Mouse (Mus musculus) fibroblast of lung, adult 2 months (primary cell): Measurements from ENCODE around the gene Hnrnpul1.
"Not testable (repeated sequence)": the region's sequence is repeated elsewhere in the genome, so short reads cannot be mapped to it uniquely, and the experiment has no call there.

ENCODE experiments used
- DNase-seq: peaks from one replicate; pipeline ENCODE4 v3.0.0-alpha.2; 2011; ENCODE audit warnings: low read depth

The Hnrnpul1 gene

GRCm38 (mm10) chr7:25780753-25781152 is 26.2 kb upstream of the Hnrnpul1 start:
- no peak for DNase-seq

- no peak for DNase-seq
These were observed 25.5 kb upstream of the Hnrnpul1 start for GRCm38 (mm10) chr7:25780021-25780420.

DNA sequence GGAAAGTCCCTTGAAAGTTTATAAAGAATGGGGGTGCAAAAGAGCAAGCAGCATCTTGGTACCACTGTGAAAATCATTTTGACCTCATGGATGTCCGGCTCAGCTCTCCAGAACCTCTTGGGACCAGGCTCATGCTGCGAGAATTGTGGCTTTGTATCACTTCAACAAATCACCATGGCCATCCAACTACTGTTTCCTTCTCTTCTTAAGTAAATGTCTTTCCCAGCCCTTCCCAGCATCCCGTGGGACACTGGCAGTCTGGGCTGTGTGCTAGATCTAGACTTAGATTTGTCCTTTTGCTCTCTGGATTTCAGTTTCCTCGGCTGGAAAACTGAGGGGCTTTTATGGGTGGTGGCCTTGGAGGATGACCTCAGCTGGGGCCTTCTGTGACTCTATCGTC is 13.7 kb upstream of the Hnrnpul1 start:
- no peak for DNase-seq

DNA sequence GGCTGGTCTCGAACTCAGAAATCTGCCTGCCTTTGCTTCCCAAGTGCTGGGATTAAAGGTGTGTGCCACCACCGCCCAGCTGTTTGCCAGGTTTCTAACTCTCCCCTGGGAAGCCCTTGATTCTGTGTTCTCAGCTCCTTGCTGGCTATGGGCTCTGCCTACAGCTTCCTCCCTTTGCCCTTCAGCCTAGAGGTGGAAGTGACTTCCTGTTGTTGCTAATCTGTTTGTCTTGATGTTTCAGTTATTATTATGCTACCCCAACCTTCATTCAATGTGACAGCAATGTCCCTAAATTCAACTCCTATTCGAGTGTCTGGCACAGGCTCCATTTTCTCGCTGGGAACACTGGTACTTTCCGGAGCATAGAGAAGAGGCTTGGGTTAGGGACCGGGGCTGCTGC is 11.6 kb upstream of the Hnrnpul1 start:
- no peak for DNase-seq

DNA sequence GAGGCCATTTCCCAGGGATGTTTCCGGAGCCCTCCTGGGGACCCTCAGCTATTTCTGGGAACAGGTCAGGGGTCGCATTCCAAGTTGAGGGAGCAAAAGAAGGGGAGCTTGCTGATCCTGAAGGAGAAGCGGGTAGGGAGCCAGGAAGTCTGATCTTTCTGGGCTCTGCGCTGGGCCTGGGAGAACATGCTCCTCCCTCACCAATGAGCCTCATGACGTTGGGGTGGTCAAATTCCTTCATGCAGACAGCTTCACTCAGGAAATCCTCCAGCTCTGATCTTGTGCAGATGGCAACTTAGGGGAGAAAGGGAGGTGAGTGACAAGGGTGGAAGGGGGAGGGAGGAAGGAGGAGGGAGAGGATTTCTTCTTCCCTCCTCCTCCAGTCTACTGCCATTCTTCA is 9.7 kb upstream of the Hnrnpul1 start:
- no peak for DNase-seq

DNA sequence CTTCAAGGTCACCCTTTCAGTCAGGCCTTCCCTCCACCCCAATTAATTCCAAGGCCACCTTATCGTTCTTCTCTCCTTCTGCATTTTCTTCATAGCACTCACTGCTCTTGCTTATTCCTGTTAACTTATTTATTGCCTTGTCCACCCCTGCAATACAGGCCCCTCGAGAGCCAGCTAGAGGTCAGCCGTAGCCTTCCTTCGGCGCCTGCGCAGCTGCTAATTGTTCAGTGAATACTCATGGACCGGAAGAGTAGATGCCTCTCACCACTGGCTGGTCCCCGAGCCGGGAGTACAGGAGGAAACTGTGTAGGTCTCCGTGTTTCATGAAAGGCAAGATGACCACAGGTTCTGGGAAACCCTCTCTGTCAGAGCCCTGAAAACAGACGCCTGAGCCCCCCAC is 9.1 kb upstream of the Hnrnpul1 start:
- no peak for DNase-seq

GRCm38 (mm10) chr7:25761354-25761753 is 6.8 kb upstream of the Hnrnpul1 start:
- no peak for DNase-seq

- DNase-seq: peak; percentile 92
These were observed 1.5 kb upstream of the Hnrnpul1 start for GRCm38 (mm10) chr7:25756011-25756410.

GRCm38 (mm10) chr7:25755468-25755833 is 894 bp upstream of the Hnrnpul1 start:
- no peak for DNase-seq

DNA sequence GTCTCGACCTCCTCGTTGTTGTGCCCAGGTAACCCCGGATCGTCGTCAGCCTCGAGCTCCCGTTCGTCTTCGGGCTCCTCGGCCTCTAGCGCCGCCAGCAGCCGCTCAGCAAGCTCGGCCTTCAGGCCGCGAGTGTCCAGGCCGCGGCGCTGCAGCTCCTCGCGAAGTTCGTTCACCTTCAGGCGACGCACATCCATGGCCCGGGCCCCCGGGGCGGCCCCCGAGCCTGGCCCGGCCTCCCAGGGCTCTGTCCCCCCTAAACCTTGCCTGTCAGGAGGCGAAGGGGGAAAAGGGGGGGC is 169 bp downstream of the Hnrnpul1 start:
- DNase-seq: no peak

- no peak for DNase-seq
These were observed 716 bp downstream of the Hnrnpul1 start for GRCm38 (mm10) chr7:25753643-25754438.

DNA sequence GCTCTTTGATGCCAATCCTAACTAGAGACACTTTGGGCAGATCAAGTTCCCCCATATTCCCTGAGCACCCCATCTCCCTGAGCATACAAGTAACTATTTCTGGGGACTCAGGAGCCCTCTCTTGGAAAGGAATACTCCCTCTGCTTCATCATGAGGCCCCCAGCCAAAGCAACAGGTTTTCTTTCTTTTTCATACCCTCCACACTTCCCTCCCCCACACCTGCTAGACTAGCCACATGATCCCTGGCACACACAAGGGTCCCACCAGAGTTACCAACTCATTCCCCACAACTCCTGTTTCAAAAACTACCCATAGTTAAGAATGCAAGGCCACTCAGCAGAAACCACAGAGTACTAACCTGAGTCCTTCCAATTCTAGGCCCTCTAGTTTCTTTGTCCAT is 1.5 kb downstream of the Hnrnpul1 start:
- no peak for DNase-seq

DNA sequence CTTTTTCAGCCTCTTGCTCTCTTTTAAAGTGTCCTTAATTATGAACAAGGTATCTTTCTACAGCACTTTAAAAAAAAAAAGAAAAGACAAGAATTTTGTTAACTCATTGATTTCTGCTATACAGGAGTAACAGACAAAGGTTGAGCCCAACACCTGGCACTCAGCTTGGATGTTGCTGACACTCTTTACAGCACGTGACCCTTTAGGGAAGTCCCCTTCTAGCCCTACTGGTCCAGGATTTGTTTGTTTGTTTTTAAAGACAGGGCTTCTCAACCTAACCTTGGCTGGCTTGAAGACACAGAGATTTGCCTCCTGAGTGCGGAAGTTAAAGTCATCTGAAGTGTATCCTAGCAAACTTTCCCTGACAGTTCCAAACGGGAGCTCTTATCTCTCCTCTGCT is 7.7 kb downstream of the Hnrnpul1 start:
- no peak for DNase-seq

DNA sequence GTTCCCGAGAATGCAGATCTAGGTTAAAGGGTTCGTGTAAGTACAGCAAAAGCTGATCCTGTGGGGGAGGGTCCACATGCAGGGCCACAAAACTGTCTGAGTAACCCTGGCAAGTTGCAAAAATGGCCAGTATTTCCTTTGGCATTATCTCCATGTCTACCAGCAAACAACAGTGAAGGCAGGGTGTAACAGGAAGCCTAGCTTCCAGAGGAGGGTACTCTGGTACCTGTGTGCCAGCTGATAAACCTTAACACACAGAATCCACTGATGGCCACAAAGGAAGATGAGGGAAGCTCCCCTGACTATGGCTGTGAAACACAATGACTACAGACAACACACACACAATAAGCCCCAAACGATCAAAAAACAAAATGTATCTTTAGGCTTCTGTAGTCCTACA is 16.3 kb downstream of the Hnrnpul1 start:
- DNase-seq: no peak

DNA sequence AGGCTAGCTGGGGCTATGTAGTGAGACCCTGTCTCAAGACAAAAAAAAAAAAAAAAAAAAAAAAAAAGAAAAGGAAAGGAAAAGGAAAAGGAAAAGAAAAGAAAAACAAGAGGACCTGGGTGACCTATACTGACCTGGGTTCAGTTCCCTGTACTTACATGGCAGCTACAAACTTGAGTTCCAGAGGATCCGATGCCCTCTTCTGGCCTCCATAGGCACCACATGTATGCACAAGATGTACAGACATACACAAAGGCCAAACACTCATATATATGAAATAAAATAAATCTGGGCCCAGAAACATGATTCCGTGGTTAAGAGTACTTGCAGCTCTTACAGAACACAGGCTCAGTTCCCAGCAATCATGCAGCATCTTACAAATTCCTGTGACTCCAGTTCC is 17.6 kb downstream of the Hnrnpul1 start:
- no peak for DNase-seq

DNA sequence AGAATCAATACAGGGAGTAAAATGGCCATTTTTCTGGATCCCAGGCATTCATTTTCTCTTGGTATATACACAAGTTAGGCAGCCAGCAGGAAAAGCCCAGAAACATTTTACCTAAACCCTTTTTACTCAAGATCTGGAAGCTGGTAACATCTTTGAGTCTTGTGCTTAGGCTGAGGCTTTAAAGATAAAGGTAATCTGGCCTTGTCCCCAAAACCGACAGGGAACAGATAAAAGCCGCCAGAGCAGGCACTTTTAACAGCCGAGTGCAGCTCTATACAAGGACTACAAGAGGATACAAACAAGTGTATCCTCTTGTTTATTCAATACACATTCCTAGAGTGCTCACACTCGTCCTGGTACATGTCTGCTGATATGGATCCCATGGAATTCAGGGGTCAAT is 19.6 kb downstream of the Hnrnpul1 start:
- no peak for DNase-seq

DNA sequence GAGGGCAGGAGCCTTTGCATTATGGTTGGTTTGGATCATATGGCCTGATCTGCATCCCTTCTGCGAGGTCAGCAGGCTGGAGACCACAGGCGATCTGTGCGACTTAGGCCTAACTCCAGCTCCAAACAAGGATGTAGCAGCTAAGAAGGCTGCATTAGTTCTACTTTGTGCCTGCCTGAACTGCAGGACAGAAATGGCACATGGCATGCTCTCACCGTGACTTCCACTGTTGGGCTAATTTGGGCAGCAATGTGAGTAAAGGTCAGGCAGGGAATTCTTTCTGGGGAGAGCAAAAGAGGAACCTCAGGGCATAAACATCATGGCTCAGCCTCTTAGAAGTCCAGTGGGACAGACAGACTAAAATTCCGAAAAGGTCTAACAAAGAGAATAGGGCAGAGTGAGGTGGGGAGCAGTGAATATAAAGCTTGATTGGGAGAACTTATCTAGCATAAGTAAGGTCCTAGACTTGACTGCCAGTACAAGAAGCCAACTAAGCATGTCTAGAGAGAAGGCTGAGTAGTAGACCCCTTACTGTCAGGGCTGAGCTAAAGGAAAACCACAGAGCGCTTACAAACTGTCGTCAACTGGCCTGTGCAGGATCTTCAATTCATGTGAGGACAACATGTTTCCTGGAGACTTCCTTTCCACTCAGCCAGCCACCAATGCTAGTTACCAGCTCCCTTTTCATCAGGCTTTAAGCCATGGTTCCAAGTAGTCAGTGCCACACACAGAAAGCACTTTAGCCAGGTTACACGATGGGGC is 23.1 kb downstream of the Hnrnpul1 start:
- no peak for DNase-seq

DNA sequence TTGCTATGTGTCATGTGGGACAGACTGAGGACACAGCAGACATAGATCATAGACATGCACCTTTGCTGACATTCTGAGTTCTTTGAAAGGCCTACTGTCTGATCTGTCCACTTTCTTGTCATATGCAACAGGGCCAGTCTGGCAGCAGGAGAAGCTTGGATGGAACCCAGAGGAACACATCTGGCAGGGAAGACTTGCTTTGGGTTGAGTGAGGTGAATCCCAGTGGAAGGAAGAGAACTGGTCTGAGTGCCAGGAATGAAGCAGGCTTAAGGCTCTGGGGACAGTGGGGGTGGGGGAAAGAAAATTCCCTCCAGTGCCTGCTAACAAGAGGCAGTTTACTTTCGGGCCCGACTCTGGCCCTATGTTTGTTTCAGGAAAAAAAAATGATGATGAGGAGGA is 24.7 kb downstream of the Hnrnpul1 start:
- no peak for DNase-seq

- DNase-seq: no peak
These were observed 25.2 kb downstream of the Hnrnpul1 start for GRCm38 (mm10) chr7:25729396-25729795.

- no peak for DNase-seq
These were observed 26.8 kb downstream of the Hnrnpul1 start for GRCm38 (mm10) chr7:25727800-25728199.

DNA sequence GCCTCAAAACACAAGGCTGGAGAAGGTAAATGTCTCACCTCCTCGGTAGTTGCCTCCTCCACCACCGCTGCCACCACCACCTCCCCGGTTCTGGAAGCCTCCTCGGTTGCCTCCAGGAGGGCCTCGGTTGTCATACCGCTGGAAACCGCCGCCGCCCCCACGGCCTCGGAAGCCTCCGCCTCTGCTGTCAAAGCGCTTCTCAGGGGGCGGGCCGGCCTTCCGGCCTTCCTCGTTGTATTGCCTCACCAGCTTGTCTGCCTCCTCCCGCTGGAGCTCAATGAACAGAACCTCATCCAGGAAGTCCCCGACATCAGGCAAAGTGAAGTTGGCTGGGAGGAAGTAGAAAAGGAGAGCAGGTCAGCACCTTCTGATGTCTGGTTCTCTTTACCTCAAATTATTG is 28.7 kb downstream of the Hnrnpul1 start:
- no peak for DNase-seq

- not testable (repeated sequence) for DNase-seq
These were observed 32.8 kb downstream of the Hnrnpul1 start for GRCm38 (mm10) chr7:25721776-25722175.

DNA sequence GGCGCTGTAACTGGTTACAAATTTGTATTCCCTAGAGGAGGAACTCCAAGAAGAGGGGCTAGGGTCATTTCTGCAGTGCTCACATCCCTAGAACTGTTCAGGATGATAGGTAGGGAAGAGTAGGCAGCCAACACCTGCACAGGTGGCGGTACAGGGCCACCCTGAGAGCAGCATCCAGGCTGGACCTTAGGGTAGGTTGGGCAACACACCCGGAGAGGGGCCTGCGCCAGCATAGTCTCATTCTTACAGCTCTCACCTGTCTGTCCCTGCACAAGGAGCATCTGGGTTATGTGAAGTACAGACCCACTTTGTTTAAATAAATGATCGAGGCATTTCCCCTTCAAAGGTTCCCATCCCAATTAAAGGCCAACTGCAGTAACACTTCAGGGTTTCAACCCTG is 33.8 kb downstream of the Hnrnpul1 start:
- DNase-seq: no peak
